Mouse (Mus musculus): ENCODE results near the gene Cck.

Gene Cck

GRCm38 (mm10) chr9:121495529-121495928, at the start of gene Cck:
TSS of gene Cck (minus strand) at chr9:121495694.
- no peak for DNase-seq (ENCODE audit: low read depth, low spot score)

- no peak for DNase-seq (ENCODE audit: low read depth, low spot score)
These were observed 46.0 kb upstream of the Cck start for GRCm38 (mm10) chr9:121541530-121541929.

GRCm38 (mm10) chr9:121532626-121533025, 37.1 kb upstream of the Cck start:
- no peak for DNase-seq (ENCODE audit: low read depth, low spot score)

GRCm38 (mm10) chr9:121528605-121529357, 33.3 kb upstream of the Cck start:
- no peak for DNase-seq (ENCODE audit: low read depth, low spot score)

GRCm38 (mm10) chr9:121526171-121526570, 30.7 kb upstream of the Cck start:
- no peak for DNase-seq (ENCODE audit: low read depth, low spot score)

- no peak for DNase-seq (ENCODE audit: low read depth, low spot score)
These were observed 24.6 kb upstream of the Cck start for GRCm38 (mm10) chr9:121520047-121520446.

GRCm38 (mm10) chr9:121514462-121514861, 19.0 kb upstream of the Cck start:
- DNase-seq (ENCODE audit: low read depth, low spot score), result no peak

- no peak for DNase-seq (ENCODE audit: low read depth, low spot score)
These were observed 16.4 kb upstream of the Cck start for GRCm38 (mm10) chr9:121511911-121512310.

GRCm38 (mm10) chr9:121506478-121507180, 11.1 kb upstream of the Cck start:
- DNase-seq (ENCODE audit: low read depth, low spot score), result no peak

GRCm38 (mm10) chr9:121505346-121505745, 9.9 kb upstream of the Cck start:
- DNase-seq (ENCODE audit: low read depth, low spot score), result no peak

GRCm38 (mm10) chr9:121496102-121496501, 608 bp upstream of the Cck start:
- no peak for DNase-seq (ENCODE audit: low read depth, low spot score)

GRCm38 (mm10) chr9:121494006-121494767, 1.3 kb downstream of the Cck start:
- peak; percentile 66 for DNase-seq (ENCODE audit: low read depth, low spot score)

GRCm38 (mm10) chr9:121491592-121492240, 3.8 kb downstream of the Cck start:
- no peak for DNase-seq (ENCODE audit: low read depth, low spot score)

- DNase-seq (ENCODE audit: low read depth, low spot score), result no peak
These were observed 8.3 kb downstream of the Cck start for GRCm38 (mm10) chr9:121487216-121487615.

GRCm38 (mm10) chr9:121479453-121479852, 16.0 kb downstream of the Cck start:
- DNase-seq (ENCODE audit: low read depth, low spot score), result peak; percentile 86

- DNase-seq (ENCODE audit: low read depth, low spot score), result peak; percentile 82
These were observed 18.1 kb downstream of the Cck start for GRCm38 (mm10) chr9:121477305-121477911.

GRCm38 (mm10) chr9:121475488-121476452, 19.7 kb downstream of the Cck start:
- no peak for DNase-seq (ENCODE audit: low read depth, low spot score)

GRCm38 (mm10) chr9:121474771-121475170, 20.7 kb downstream of the Cck start:
- DNase-seq (ENCODE audit: low read depth, low spot score), result peak; percentile 57

- no peak for DNase-seq (ENCODE audit: low read depth, low spot score)
These were observed 25.8 kb downstream of the Cck start for GRCm38 (mm10) chr9:121469711-121470110.

- DNase-seq (ENCODE audit: low read depth, low spot score), result no peak
These were observed 28.0 kb downstream of the Cck start for GRCm38 (mm10) chr9:121467460-121467859.

Data from ZHBTc4 (cell line).